Mouse (Mus musculus): ENCODE data around the gene Cldn13.

DNA sequence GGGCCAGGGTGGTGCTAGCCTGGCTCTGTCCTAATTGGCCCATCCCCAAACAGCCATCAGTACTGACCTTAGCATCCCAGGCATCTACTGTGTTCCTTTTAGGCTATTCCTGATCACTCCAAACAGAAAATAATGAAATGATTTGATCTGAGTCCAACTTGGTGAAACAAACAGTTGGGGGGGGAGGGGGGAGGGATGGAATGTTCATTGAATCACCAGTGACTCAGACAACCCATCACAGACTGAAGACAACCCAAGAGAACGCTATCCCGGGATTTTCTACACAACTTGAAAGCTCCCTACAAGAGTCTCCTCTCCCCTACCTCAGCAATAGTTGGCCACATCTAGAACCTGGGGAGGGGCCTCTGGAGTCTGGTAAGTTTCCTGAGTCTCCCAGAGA is 3.4 kb downstream of the Cldn13 start:
- TF ChIP-seq CTCF (IDR thresholded peaks at IDR 0.05; ENCODE audit: low read depth) (no peak), EP300 (optimal IDR thresholded peaks at IDR 0.05) (no peak)
